Mouse (Mus musculus): ENCODE results near the gene Prx. TPM values are rescaled to one million over a fixed set of nuclear protein-coding genes. Genes with fewer than 3 reads are reported as not detected.

Gene Prx
- polyA plus RNA-seq, 1 experiment from 2014 or later, result 5.2 TPM

DNA sequence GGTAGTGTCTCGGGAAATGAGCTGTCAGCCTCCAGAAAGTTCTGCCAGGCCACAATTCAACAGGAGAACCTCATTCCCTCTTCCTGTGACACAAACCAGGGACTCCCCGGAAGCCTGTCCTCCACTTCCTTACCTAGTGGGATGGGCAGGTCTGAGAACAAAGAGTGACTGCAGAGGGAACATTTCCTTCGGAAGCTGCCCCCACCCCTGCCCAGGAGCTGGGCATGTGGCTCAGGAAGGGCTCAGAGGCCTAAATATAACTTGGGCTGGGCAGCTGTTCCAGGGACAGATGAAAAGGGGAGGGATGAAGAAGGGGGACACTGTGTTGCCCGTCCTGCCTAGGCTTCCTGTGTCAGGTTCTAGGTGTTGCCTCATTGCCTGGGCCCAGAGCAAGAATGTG, 2.5 kb downstream of the Prx start:
- no peaks in the 10 kb centered on the region for H3K9me3 ChIP-seq
- no peaks in the 10 kb centered on the region for H3K27me3 ChIP-seq
- no peak overlapping the region for H3K4me3 ChIP-seq
- H3K9ac ChIP-seq, result no peak overlapping the region
- H3K36me3 ChIP-seq, result no peaks in the 10 kb centered on the region
- H3K4me2 ChIP-seq, result no peak overlapping the region
- peak overlapping the region; percentile 18; the same call in 1 of the 2 replicates for H3K27ac ChIP-seq
- no peak for ATAC-seq (ENCODE audit: insufficient number of reproducible peaks, low FRiP score, low TSS enrichment, low read depth)
- 55% methylated on average over 4 of the region's 4 CpGs for WGBS
- H3K4me1 ChIP-seq, result peaks cover 26% of the 10 kb centered on the region

DNA sequence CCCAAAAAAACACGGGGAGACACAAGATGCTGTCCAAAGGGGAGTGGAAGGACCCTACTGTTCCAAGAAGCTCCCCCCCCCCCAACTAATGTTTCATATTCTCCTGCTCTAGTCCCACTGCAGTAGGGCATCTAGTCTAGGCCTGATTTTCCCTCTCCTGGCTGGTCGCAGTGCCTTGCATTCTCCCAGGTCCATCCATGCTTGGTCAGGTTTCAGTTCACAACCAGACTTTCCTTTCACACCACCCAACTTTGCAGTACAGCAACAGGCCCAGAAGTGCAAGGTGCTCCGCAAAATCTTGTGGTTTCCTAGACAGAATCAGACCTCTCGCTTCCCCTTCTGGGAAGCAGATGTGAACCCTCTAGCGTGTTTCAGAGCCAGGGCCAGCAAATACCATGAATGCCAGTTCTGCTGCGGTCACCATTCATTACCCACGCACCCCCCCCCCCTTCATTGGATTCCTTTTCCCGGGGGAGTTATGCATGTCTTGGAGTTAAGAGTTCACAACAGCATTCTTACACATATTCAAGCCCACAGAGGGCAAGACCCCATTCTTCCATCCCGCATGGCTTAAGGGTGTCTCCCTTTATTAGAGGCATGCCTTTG, 7.7 kb downstream of the Prx start:
- Histone ChIP-seq H3K27me3 (no peaks in the 10 kb centered on the region), H3K9me3 (no peaks in the 10 kb centered on the region), H3K4me2 (peak overlapping the region; percentile 65), H3K36me3 (no peaks in the 10 kb centered on the region), H3K9ac (no peak overlapping the region), H3K4me1 (peaks cover 20% of the 10 kb centered on the region), H3K4me3 (peak overlapping the region; percentile 59), H3K27ac (peak overlapping the region; percentile 100)
- ATAC-seq (ENCODE audit: insufficient number of reproducible peaks, low FRiP score, low TSS enrichment, low read depth), result no peak
- 32% methylated on average over 9 of the region's 9 CpGs for WGBS

DNA sequence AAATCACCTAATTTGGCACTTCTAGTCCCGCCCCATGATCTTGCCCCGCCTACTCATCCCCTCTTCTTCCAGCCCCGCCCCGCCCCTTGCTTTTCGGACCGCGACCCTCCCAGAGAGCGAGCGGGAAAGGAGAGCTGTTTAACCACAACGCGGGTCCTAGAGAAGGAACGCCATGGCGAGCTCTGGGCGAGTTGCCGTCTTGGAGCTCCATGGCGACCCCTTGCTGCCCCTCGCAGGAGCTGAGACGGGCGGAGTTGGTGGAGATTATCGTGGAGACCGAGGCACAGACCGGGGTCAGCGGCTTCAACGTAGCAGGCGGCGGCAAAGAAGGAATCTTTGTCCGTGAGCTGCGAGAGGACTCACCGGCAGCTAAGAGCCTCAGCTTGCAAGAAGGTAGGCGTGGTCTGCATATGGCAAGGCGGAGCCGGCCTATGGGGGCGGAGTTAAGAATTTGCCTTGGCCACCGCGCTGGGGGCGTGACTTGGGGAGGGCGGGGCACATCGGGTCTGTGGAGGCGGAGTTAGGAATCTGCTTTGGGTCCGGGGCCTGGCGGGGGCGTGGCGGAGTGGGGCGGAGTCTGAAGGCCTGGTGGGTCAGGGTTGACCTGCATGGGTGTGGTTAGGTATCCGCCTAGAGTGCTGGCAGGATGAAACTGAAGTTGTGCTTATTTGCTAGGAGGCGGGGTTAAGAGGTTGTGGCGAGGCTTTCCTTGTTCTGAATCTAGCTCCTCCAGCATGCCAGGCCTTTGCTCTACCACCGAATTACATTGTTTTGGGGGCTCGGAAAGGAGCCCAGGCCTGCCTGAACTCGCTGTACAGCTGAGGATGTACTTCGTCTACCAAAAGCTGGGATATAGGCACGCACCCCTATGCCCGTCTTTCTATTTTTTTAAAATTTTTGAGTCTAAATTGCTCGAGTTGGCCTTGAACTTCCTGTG, 8.9 kb downstream of the Prx start:
- Histone ChIP-seq H3K9ac (peak overlapping the region; percentile 70), H3K27ac (peak overlapping the region; percentile 100), H3K4me2 (peak overlapping the region; percentile 65), H3K9me3 (no peaks in the 10 kb centered on the region), H3K36me3 (no peaks in the 10 kb centered on the region), H3K4me1 (peaks cover 17% of the 10 kb centered on the region), H3K4me3 (peak overlapping the region; percentile 59), H3K27me3 (no peaks in the 10 kb centered on the region)
- under 1% methylated on average over 54 of the region's 54 CpGs for WGBS
- peak; percentile 91 for ATAC-seq (ENCODE audit: insufficient number of reproducible peaks, low FRiP score, low TSS enrichment, low read depth)

DNA sequence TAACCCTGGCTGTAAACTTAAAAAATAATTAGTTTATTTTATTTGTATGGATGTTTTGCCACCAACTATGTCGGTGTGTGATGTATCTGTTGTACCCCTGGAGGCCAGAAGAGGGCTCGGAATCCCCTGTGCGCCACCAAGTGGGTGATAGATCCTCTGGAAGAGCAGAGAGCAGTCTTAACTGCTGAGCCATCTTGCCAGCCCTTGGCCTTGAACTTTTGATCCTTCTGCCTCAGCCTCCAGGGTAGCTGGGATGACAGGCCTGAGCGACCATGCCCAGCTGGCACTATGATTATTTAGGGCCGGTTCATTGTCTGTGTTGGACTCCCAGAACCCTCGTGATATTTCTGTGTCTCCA, 9.5 kb downstream of the Prx start:
- Histone ChIP-seq H3K27ac (peak overlapping the region; percentile 100), H3K4me1 (peaks cover 16% of the 10 kb centered on the region), H3K9me3 (no peaks in the 10 kb centered on the region), H3K4me2 (peak overlapping the region; percentile 65), H3K4me3 (peak overlapping the region; percentile 59), H3K9ac (no peak overlapping the region), H3K36me3 (no peaks in the 10 kb centered on the region), H3K27me3 (no peaks in the 10 kb centered on the region)
- no peak; the same call in 1 of the 2 replicates for ATAC-seq (ENCODE audit: insufficient number of reproducible peaks, low FRiP score, low TSS enrichment, low read depth)
- 21% methylated on average over 6 of the region's 6 CpGs for WGBS

DNA sequence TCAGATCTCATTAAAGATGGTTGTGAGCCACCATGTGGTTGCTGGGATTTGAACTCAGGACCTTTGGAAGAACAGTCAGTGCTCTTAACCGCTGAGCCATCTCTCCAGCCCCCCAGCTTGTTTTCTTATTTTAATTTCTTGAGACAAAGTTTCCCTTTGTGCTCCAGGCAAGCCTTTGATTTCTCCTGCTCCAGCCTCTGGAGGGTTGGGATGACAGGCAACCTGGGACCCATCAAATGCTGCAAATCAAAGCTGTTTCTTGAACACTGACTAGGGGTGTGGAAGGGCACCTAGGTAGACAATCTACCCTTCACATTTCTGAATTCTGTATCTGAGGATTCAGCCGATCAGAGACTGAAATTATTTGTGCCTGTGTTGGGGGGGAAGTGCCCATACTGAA, 11.7 kb downstream of the Prx start:
- ATAC-seq (ENCODE audit: insufficient number of reproducible peaks, low FRiP score, low TSS enrichment, low read depth), result no peak
- 85% methylated on average over 2 of the region's 2 CpGs for WGBS

DNA sequence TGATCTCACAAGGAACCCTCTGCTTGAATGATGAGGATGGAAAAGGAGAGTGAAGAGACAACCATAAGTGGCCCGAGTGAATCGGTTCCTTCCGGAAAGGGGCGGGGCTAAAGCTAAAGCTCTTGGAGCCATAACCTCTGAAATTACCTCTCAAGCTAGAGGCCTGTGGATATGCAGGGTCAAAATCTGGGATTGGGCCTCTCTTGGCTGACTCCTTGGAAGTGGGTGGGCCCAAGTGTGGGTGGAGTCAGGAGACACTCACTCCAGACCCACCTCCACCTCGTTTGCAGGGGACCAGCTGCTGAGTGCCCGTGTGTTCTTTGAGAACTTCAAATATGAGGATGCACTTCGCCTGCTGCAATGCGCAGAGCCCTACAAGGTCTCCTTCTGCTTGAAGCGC, 15.8 kb downstream of the Prx start:
- Histone ChIP-seq H3K4me1 (no peaks in the 10 kb centered on the region), H3K9me3 (peaks cover 5% of the 10 kb centered on the region; the same call in 1 of the 2 replicates), H3K4me3 (no peak overlapping the region), H3K27me3 (no peaks in the 10 kb centered on the region), H3K27ac (no peak overlapping the region), H3K4me2 (no peak overlapping the region), H3K9ac (no peak overlapping the region), H3K36me3 (peaks cover 19% of the 10 kb centered on the region)
- ATAC-seq (ENCODE audit: insufficient number of reproducible peaks, low FRiP score, low TSS enrichment, low read depth), result no peak
- WGBS, result 72% methylated on average over 9 of the region's 9 CpGs

More for the DNA sequence above, 11.7 kb downstream of the Prx start:
- Histone ChIP-seq H3K4me3 (no peak overlapping the region), H3K27me3 (no peaks in the 10 kb centered on the region), H3K9ac (no peak overlapping the region), H3K4me2 (no peak overlapping the region), H3K27ac (no peak overlapping the region), H3K36me3 (no peaks in the 10 kb centered on the region), H3K4me1 (peaks cover 16% of the 10 kb centered on the region), H3K9me3 (no peaks in the 10 kb centered on the region)

DNA sequence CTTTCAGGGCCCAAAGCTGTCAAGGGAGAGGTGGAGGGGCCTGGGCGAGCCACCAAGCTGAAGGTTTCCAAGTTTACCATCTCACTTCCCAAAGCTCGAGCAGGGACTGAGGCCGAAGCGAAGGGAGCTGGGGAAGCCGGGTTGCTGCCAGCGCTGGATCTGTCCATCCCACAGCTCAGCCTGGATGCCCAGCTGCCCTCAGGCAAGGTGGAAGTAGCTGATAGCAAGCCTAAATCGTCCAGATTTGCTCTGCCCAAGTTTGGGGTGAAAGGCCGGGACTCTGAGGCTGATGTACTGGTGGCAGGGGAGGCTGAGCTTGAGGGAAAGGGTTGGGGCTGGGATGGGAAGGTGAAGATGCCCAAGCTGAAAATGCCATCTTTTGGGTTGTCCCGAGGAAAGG, 19.2 kb downstream of the Prx start:
- Histone ChIP-seq H3K4me1 (no peaks in the 10 kb centered on the region), H3K4me2 (no peak overlapping the region), H3K4me3 (no peak overlapping the region), H3K27ac (no peak overlapping the region), H3K9me3 (peaks cover 9% of the 10 kb centered on the region; the same call in 1 of the 2 replicates), H3K36me3 (peaks cover 21% of the 10 kb centered on the region), H3K9ac (no peak overlapping the region), H3K27me3 (no peaks in the 10 kb centered on the region)
- ATAC-seq (ENCODE audit: insufficient number of reproducible peaks, low FRiP score, low TSS enrichment, low read depth), result no peak
- WGBS, result 88% methylated on average over 9 of the region's 9 CpGs

DNA sequence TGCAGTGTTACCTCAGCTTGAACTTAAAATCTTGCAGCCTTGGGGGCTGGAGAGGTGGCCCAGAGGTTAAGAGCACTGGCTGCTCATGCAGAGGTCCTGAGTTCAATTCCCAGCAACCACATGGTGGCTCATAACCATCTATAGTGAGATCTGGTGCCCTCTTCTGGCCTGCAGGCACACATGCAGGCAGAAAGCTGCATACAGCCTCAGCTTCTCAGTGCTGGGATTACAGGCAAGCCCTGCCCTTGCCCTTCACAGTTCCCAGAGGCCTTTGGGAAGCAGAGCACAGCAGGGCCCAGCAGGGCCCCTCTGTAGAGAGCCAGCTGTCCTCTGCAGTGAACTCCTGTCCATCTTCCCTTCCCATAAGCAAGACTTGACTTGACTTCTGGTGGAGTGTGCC, 21.0 kb downstream of the Prx start:
- ATAC-seq (ENCODE audit: insufficient number of reproducible peaks, low FRiP score, low TSS enrichment, low read depth), result no peak
- Histone ChIP-seq H3K9ac (no peak overlapping the region), H3K4me1 (no peaks in the 10 kb centered on the region), H3K27me3 (no peaks in the 10 kb centered on the region), H3K4me2 (no peak overlapping the region), H3K36me3 (peaks cover 21% of the 10 kb centered on the region), H3K9me3 (peaks cover 9% of the 10 kb centered on the region; the same call in 1 of the 2 replicates), H3K4me3 (no peak overlapping the region), H3K27ac (no peak overlapping the region; the same call in 1 of the 2 replicates)

DNA sequence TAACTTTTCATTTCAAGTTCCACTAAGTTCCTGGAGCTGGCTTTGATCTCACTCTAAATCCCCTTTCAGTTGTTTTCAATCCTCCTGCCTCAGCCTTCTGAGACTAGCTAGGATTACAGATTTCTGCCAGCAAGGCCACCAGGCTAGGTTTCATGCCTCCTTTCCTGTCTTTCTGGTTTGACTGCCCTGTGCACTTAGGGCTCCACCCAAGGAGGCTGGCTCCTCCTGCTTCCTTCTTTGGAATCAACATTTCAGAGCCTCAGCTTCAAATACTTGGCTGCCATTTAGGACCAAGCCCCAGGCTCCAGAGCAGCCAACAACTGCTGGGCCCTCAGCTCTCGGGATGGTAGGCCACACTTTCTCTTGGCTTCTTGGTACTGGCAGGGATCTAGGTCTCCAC, 21.5 kb downstream of the Prx start:
- 54% methylated on average over 1 of the region's 1 CpGs for WGBS
- no peak overlapping the region for H3K4me3 ChIP-seq
- H3K9me3 ChIP-seq, result peaks cover 9% of the 10 kb centered on the region; the same call in 1 of the 2 replicates
- no peaks in the 10 kb centered on the region for H3K27me3 ChIP-seq
- no peak overlapping the region for H3K4me2 ChIP-seq
- H3K36me3 ChIP-seq, result peaks cover 21% of the 10 kb centered on the region
- ATAC-seq (ENCODE audit: insufficient number of reproducible peaks, low FRiP score, low TSS enrichment, low read depth), result no peak
- no peak overlapping the region for H3K9ac ChIP-seq
- H3K27ac ChIP-seq, result no peak overlapping the region; the same call in 1 of the 2 replicates
- H3K4me1 ChIP-seq, result no peaks in the 10 kb centered on the region

DNA sequence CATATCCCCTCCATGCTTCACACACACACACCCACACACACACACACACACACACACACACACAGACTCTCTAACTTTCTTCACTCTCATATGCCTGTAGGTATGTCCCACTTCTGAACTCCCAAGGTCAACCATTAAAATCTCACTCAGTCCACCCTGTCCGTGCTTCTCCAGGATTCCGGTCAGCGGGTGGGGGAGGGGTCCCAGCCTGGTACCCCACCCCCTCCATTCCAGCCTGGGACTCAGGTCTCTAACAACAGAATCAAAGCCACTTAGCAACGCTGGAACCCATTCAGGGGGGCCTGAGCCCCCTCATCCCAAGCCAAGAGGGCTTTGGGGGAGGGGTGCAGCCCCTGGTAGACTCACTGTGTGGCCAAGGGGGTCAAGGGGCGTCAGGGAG, 23.8 kb downstream of the Prx start, which contains the start of gene Hipk4:
TSS of gene Hipk4 (plus strand) at position 301 of the 400 bp plus-strand sequence.
- no peak for ATAC-seq (ENCODE audit: insufficient number of reproducible peaks, low FRiP score, low TSS enrichment, low read depth)
- H3K4me1 ChIP-seq, result 0 out of 2 replicates have a peak, but pooled peaks cover 2% of the 10 kb centered on the region
- WGBS, result 63% methylated on average over 5 of the region's 5 CpGs
- no peaks in the 10 kb centered on the region for H3K27me3 ChIP-seq
- H3K9ac ChIP-seq, result no peak within 1 kb of the TSS
- no peak within 1 kb of the TSS for H3K27ac ChIP-seq
- H3K4me2 ChIP-seq, result no peak within 1 kb of the TSS
- peaks cover 9% of the 10 kb centered on the region; the same call in 1 of the 2 replicates for H3K9me3 ChIP-seq
- no peak within 1 kb of the TSS for H3K4me3 ChIP-seq
- peaks cover 12% of the 10 kb centered on the region for H3K36me3 ChIP-seq

DNA sequence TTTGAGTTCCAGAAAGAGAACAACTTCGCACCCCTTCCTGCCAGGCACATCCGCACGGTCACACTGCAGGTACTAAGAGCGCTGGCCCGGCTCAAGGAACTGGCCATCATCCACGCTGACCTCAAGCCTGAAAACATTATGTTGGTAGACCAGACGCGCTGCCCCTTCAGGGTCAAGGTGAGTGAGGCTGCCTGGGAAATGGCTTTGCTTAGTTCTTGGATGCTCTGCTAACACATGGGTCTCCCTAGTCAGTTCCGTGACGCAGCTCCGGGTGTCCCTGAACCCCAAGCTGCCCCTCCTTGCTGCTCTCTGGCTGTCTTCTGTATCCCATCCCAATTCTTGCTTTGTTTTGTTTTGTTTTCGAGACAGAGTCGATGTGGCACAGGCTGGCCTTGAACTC, 24.7 kb downstream of the Prx start:
- no peak overlapping the region for H3K9ac ChIP-seq
- H3K4me1 ChIP-seq, result 0 out of 2 replicates have a peak, but pooled peaks cover 2% of the 10 kb centered on the region
- 94% methylated on average over 13 of the region's 13 CpGs for WGBS
- no peak overlapping the region for H3K4me3 ChIP-seq
- H3K27ac ChIP-seq, result no peak overlapping the region
- H3K36me3 ChIP-seq, result peaks cover 12% of the 10 kb centered on the region
- no peak overlapping the region for H3K4me2 ChIP-seq
- H3K27me3 ChIP-seq, result no peaks in the 10 kb centered on the region
- H3K9me3 ChIP-seq, result peaks cover 9% of the 10 kb centered on the region; the same call in 1 of the 2 replicates
- no peak for ATAC-seq (ENCODE audit: insufficient number of reproducible peaks, low FRiP score, low TSS enrichment, low read depth)

All from limb, embryonic 15.5 days (tissue).